Mouse (Mus musculus) ES-E14 (cell line): ENCODE measurements around the gene Themis2.

Experiments used
- HCFC1 ChIP-seq: IDR thresholded peaks from 2 replicates; pipeline ENCODE4 v1.6.1; 2012; ENCODE audit warnings: low read length, inconsistent platforms, borderline replicate concordance; ENCODE audit not compliant: insufficient read depth
- MAFK ChIP-seq: IDR thresholded peaks from 2 replicates; pipeline ENCODE4 v1.6.1; 2014; ENCODE audit warnings: mild to moderate bottlenecking, low read depth, low read length, inconsistent platforms; ENCODE audit not compliant: insufficient read depth
- ZC3H11A ChIP-seq: IDR thresholded peaks from 2 replicates; pipeline ENCODE4 v1.6.1; 2012; ENCODE audit warnings: low read depth, mild to moderate bottlenecking, inconsistent platforms, low read length, borderline replicate concordance

DNA sequence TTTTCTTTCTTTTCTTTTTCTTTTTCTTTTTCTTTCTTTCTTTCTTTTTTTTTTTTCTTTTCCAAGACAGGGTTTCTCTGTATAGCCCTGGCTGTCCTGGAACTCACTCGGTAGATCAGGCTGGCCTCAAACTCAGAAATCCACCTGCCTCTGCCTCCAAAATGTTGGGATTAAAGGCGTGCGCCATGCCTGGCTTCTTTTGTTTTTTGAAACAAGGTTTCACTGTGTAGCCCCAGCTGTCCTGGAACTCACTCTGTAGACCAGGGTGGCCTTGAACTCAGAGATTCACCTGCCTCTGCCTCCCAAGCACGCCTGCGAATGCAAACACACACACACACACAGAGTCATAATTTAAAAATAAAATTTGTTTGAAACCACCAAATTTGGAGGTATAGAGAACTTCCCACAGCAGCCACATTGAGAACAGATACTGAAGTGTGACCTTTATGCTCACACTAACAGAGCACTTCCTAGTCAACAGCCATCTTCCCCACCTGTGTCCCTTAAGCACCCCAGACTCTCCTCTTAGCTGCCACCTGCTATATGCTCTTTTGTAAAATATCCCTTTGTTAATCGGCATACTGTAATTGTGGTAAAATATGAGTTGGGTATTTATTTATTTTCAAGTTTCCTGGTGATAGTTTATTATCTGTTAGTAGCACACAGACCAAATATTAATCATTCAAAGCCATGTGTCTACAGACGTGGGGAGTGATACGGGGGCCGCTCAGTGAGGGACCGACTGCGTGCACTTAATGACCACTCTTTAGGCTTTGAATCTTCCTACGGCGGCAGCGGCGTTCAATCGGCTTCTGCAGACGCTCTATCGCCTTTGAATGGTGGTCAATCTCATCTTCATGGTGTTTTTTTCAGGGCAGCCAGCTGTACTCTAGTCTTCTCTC, 5.2 kb upstream of the Themis2 start:
- TF ChIP-seq ZC3H11A (no peak), HCFC1 (no peak), MAFK (no peak)
